Mouse (Mus musculus): Measurements from ENCODE around the gene Cyp4a29. TPM values are rescaled to one million over a fixed set of nuclear protein-coding genes. Genes with fewer than 3 reads are reported as not detected.
"Not testable (repeated sequence)": the region's sequence is repeated elsewhere in the genome, so short reads cannot be mapped to it uniquely, and the experiment has no call there.

Gene Cyp4a29
- not detected for total RNA-seq (2021)
- long read RNA-seq, experiment 1 = 0 reads
- long read RNA-seq, experiment 2 = 0 reads

DNA sequence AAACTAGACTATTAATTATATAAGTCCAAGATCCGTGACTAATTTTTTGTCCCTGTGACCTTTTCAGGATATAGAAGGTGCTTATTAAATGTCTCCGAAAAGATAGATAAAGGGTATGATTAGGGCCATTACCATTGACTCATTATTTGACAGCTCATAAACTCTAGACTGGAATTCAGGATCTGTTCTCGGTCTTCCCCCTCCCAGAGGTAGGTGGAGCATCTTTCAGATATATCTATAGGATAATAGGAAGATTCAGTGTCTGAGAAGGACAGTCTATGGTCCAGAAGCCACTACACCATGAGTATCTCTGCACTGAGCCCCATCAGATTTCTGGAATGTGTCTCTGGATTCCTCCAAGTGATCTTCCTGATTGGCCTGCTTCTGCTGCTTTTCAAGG lies at the start of gene Cyp4a29:
Gene Cyp4a29, plus strand, starts transcription at position 301 of the 400 bp plus-strand sequence.
- DNase-seq (ENCODE audit: low spot score) = no peak

DNA sequence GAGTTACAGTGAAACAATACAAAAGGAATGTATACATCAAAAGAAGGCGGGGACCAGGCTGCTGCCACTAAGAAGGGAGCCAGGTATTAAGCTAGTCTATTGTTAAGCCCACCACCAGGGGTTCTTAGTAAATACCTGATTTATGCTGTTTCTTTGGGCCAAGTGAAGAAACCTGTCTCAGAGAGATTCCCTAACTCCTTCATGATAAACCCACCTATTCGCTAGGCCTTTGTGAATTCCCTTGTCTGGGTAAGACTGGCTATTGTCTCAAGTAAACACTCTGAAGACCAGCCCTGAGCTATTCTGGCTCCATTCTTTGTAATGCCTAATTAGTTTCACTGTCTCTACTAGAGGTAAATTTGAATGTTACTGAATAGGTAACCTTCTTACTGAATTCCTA lies 9.0 kb upstream of the Cyp4a29 start:
- DNase-seq (ENCODE audit: low spot score) = not testable (repeated sequence)

DNA sequence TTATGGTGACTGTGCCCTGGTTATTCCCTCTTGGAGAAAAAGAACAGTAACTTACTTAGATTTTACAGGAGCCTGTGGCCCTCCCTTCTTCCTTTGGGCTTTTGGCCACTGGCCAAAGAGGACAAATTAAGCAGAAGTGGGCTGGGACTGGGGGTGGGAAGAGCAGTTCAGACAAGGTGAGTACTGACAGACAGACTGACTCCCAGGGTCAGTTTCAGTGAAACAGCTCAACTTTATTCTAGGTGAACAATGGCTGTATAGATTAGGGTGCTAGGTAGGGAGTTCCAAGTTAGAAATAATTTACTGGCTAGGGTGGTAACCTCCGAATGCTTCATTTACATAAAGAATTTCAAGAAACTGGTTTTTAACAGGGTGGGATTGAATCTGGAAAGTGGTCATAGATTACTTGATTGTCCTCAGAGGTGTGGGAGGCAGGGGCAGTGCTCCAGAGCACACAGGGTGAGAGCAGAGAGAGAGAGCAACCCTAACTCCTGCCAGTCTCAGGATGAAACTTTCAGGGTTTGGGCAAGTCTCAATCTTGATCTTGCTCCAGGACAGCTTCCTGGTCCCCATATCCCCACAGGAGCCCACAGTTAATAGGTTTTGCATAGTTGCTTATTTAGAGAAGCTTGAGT lies 5.3 kb upstream of the Cyp4a29 start:
- DNase-seq (ENCODE audit: low spot score) = no peak

DNA sequence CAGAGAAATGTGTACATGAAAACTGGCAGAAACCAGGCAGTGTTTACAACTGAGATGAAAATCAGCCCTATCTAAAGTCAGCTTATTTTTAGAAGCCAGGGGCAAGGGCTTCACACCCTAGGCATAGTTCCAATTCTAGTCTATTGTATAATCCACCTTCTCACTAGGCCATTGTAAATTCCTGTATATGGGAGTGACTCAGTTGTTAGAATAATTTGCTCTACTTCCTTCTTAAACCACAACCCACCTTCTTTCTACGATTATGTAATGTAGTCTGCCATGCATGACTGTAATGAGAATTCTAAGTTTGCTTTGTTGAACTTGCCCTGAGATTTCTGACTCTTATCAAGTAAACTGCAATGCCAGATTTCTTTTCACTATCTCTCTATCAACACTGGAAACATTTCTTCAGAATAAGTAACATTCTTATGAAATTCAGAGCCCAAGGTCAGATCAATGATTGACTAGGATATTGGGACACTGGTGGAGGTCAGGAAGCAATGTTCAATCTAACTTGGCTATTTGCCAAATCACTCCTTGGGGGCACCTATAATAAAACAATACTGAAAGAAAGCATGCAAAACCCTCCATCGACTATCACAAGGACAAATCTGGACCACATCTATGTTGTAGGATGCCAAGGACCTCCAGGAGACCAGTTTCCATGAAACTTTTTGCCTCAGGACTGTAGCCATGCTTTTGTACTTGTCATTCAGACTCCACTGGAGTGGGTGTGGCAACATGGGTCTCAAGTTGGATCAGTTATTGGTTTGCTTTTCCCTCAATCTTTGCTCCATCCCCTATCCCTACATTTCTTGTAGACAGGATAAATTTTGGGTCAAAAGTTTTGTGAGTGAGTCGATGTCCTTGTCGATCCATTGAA lies 23.0 kb downstream of the Cyp4a29 start:
- DNase-seq (ENCODE audit: low spot score) = not testable (repeated sequence)

DNA sequence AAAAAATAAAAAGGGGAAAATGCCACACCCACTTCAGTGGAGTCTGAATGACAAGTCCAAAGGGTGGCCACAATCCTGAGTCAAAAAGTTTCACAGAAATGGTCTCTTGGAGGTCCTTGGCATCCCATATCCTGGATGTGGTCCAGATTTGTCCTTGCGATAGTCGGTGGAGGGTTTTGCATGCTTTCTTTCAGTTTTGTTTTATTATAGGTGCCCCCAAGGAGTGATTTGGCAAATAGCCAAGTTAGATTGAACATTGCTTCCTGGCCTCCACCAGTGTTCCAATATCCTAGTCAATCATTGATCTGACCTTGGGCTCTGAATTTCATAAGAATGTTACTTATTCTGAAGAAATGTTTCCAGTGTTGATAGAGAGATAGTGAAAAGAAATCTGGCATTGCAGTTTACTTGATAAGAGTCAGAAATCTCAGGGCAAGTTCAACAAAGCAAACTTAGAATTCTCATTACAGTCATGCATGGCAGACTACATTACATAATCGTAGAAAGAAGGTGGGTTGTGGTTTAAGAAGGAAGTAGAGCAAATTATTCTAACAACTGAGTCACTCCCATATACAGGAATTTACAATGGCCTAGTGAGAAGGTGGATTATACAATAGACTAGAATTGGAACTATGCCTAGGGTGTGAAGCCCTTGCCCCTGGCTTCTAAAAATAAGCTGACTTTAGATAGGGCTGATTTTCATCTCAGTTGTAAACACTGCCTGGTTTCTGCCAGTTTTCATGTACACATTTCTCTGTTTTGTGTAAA lies 36.5 kb downstream of the Cyp4a29 start:
- not testable (repeated sequence) for DNase-seq (ENCODE audit: low spot score)

DNA sequence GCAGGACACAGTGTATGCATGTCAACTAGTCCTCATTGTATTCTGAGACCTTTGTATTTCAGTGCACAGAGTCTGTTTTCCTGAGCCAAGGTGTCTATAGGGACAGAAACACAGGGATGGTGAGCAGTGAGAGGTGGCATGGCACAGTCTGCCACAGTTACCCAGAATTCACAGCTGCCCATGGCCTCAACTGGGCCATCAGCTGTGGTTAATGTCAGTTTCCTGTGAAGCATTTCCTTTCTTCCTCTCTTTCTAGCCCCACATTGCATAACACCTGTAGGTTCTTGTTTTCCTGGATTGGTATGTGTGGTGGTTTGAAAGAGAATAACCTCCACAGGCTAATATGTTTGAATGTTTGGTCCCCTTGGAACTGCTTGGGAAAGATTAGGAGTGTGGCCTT lies 38.5 kb downstream of the Cyp4a29 start:
- DNase-seq (ENCODE audit: low spot score) = no peak

DNA sequence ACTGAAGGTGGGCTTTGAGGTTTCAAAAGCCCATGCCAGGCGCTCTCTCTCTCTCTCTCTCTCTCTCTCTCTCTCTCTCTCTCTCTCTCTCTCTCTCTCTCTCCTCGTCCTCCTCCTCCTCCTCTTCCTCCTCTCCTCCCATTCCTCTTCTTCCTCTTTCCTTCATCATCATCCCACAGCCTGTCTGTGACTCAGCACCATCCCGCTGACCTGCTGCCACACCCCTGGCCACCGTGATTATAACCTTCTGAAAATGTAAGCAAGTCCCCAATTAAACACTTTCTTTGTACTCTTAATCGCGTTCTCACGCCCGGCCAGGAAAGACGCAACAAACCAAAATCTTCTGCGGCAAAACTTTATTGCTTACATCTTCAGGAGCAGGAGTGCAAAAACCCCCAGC lies 38.9 kb downstream of the Cyp4a29 start:
- DNase-seq (ENCODE audit: low spot score) = not testable (repeated sequence)

DNA sequence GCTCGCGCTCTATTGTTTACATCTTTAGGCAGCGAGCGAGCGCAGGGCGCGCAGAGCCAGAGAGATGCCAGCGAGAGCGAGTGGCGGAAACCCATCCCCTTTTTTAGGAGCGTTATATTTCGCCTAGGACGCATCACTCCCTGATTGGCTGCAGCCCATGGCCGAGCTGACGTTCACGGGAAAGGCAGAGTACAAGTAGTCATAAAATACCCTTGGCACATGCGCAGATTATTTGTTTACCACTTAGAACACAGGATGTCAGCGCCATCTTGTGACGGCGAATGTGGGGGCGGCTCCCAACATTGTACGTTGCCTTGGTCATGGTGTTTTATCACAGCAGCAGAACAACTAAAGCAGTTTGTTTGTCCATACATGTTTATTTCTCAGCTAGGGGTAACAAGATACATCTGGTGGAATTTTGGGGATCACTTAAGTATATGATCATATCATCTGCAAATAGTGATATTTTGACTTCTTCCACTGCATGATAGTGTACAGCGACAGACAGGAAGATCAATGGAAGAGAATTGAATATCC lies 39.4 kb downstream of the Cyp4a29 start:
- not testable (repeated sequence) for DNase-seq (ENCODE audit: low spot score)

DNA sequence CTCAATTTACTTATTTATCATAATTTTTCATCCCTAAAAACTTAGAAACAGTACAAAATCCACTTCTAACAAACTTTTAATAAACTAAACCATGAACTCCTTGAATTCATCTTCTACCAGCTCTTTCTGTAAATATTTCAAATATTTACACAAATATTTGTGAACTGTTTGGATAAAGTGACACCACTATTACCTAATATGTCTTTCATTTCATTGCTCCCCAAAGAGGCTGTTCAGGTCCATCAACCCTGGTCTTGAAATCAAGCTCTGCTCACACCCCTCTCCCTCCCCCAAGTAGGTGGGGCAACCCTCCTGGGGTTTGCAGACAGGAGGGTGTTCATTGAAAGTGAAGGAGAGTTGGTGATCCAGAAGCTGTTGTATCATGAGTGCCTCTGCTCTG lies 56.9 kb downstream of the Cyp4a29 start, which contains the start of gene Cyp4a12a:
Gene Cyp4a12a, plus strand, starts transcription at position 301 of the 400 bp plus-strand sequence.
- not testable (repeated sequence) for DNase-seq (ENCODE audit: low spot score)

Other genes with a start within 250 kb of the Cyp4a29 start
- not detected for gene Stil, start 241.9 kb upstream of the Cyp4a29 start, total RNA-seq (2021)
- 1 to 10 TPM in 1 of 2 experiments, under 1 TPM in 1; 0.93 to 1.0 TPM for gene Tal1, start 185.7 kb upstream of the Cyp4a29 start, total RNA-seq (2021)
- not detected for gene Pdzk1ip1, start 153.4 kb upstream of the Cyp4a29 start, total RNA-seq (2021)
- not detected for gene Cyp4x1, start 107.8 kb upstream of the Cyp4a29 start, total RNA-seq (2021)
- under 1 TPM in 1 of 2 experiments, not detected in 1; 0.17 TPM for gene Cyp4a12a, start 57.0 kb downstream of the Cyp4a29 start, total RNA-seq (2021)
- gene Cyp4a12b, start 169.5 kb downstream of the Cyp4a29 start, total RNA-seq (2021) = not detected
- not detected for gene Cyp4a30b, start 210.5 kb downstream of the Cyp4a29 start, total RNA-seq (2021)